Mouse (Mus musculus): ENCODE measurements around the gene Mrpl46.

GRCm38 (mm10) chr7:78785906-78786305 lies 2.6 kb upstream of the Mrpl46 start:
- TF ChIP-seq POLR2A (IDR thresholded peaks at IDR 0.05; ENCODE audit: borderline replicate concordance, extremely low read depth, low read depth, low read length) (no peak), CTCF (IDR thresholded peaks at IDR 0.05; ENCODE audit: insufficient read depth, low read length) (no peak)

Data from lung, adult 2 months (tissue).